Mouse (Mus musculus) right cerebral cortex, adult 18-20 months (tissue): ENCODE results near the gene Slc5a4b.
"Not testable (repeated sequence)": the region's sequence is repeated elsewhere in the genome, so short reads cannot be mapped to it uniquely, and the experiment has no call there.

Experiments
- DNase-seq: peaks from one replicate; pipeline ENCODE4 v3.0.0; 2022; ENCODE audit warnings: mixed read lengths

The Slc5a4b gene

GRCm38 (mm10) chr10:76110861-76111260 lies at the start of gene Slc5a4b:
TSS of gene Slc5a4b (minus strand) at chr10:76110961.
- no peak for DNase-seq

- DNase-seq = no peak
These were observed 47.2 kb upstream of the Slc5a4b start for GRCm38 (mm10) chr10:76158009-76158408.

- DNase-seq = no peak
These were observed 46.8 kb upstream of the Slc5a4b start for GRCm38 (mm10) chr10:76157528-76157927.

GRCm38 (mm10) chr10:76155911-76156310 lies 45.1 kb upstream of the Slc5a4b start:
- DNase-seq = no peak

- no peak for DNase-seq
These were observed 36.5 kb upstream of the Slc5a4b start, which contains the start of gene Slc5a4a for GRCm38 (mm10) chr10:76147278-76147677. TSS of gene Slc5a4a (plus strand) at chr10:76147451.

GRCm38 (mm10) chr10:76146846-76147245 lies 36.1 kb upstream of the Slc5a4b start:
- DNase-seq = no peak

- no peak for DNase-seq
These were observed 25.6 kb upstream of the Slc5a4b start for GRCm38 (mm10) chr10:76136318-76136717.

GRCm38 (mm10) chr10:76132506-76132905 lies 21.7 kb upstream of the Slc5a4b start:
- peak; percentile 2 for DNase-seq

GRCm38 (mm10) chr10:76121495-76121894 lies 10.7 kb upstream of the Slc5a4b start:
- DNase-seq = no peak

GRCm38 (mm10) chr10:76120124-76120711 lies 9.5 kb upstream of the Slc5a4b start:
- DNase-seq = no peak

- DNase-seq = no peak
These were observed 8.0 kb upstream of the Slc5a4b start for GRCm38 (mm10) chr10:76118741-76119140.

- peak; percentile 6 for DNase-seq
These were observed 7.2 kb upstream of the Slc5a4b start for GRCm38 (mm10) chr10:76117966-76118365.

- no peak for DNase-seq
These were observed 13.4 kb downstream of the Slc5a4b start for GRCm38 (mm10) chr10:76097368-76097767.

GRCm38 (mm10) chr10:76096580-76096979 lies 14.2 kb downstream of the Slc5a4b start:
- DNase-seq = no peak

GRCm38 (mm10) chr10:76077008-76077407 lies 33.8 kb downstream of the Slc5a4b start:
- DNase-seq = not testable (repeated sequence)

- DNase-seq = not testable (repeated sequence)
These were observed 38.7 kb downstream of the Slc5a4b start for GRCm38 (mm10) chr10:76072080-76072479.

- DNase-seq = no peak
These were observed 42.8 kb downstream of the Slc5a4b start for GRCm38 (mm10) chr10:76067674-76068613.

GRCm38 (mm10) chr10:76062439-76062838 lies 48.3 kb downstream of the Slc5a4b start:
- no peak for DNase-seq

GRCm38 (mm10) chr10:76051860-76052259 lies 58.9 kb downstream of the Slc5a4b start:
- DNase-seq = no peak

GRCm38 (mm10) chr10:76048967-76049366 lies 61.8 kb downstream of the Slc5a4b start:
- no peak for DNase-seq

GRCm38 (mm10) chr10:76047182-76047869 lies 63.4 kb downstream of the Slc5a4b start:
- no peak for DNase-seq

GRCm38 (mm10) chr10:76046754-76047153 lies 64.0 kb downstream of the Slc5a4b start:
- DNase-seq = no peak

GRCm38 (mm10) chr10:76045343-76045742 lies 65.4 kb downstream of the Slc5a4b start:
- DNase-seq = no peak
